Mouse (Mus musculus): ENCODE measurements at regions not wholly inside any gene's neighbourhood (a gene's known extent, or its start where the extent isn't known, plus 50 kb on each side); places are given as distances from the start of the nearest gene placed in this dataset.

DNA sequence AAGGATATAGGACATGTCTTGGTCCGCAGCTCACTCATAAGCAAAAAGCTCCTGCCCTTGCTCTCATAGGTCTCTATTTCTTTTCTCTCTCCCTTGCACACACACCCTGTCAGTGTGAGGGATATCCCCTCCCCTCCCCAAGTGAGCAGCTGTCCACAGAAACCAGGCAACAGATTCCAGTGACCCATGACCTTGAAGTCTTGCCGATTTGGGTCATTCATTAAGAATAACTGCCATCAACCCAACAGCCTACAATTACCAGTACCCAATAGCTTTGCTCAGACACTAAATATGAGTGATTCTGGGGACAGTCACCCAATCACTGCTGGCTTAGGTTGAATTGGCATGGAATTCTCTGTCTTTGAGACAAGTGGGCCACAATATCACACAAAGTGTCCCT is 678.6 kb downstream of the Cypt12 start:
- no peak for TF ChIP-seq CTCF (IDR thresholded peaks at IDR 0.05; ENCODE audit: low read depth, low read length)
- TF ChIP-seq POLR2A (IDR thresholded peaks at IDR 0.05; ENCODE audit: borderline replicate concordance, low read depth, low read length), result no peak

Measured in bone marrow macrophage, adult 2 months (primary cell).